7 mouse cellular contexts compared by ENCODE assay signal in the genomic region with DNA sequence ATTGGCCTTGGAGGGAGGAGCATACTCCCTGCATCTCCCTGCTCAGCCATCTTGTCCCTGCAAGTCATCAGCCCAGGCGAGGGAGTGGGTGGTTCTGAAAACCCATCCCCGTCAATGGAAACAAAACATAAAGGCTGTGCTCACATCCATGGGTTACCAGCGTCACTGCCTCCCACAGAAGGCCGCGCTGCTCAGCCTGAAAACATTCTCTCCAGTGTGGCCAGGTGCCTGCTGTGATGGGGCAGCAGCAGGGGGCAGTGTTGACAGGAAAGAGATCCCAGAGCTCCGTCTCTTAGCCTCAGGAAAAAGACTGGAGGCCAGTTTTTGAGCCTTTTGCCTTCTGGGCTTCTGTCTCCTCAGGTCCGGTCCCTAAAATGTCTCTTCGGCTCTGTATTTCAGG.
DNase-seq lines count a peak whose midpoint lies in the region; ATAC-seq and TF ChIP-seq lines count a peak whose summit lies in the region.

No protein-coding gene starts in this region.

- peak; percentile 93 for TF ChIP-seq CTCF in intestine, postnatal 0 days (IDR thresholded peaks at IDR 0.05; ENCODE audit: low read depth)
- peak; percentile 42; the same call in 1 of the 2 replicates for TF ChIP-seq CTCF in spleen, adult 2 months (IDR thresholded peaks at IDR 0.05; ENCODE audit: extremely low read depth, insufficient read depth, insufficient read length, insufficient replicate concordance)

- TF ChIP-seq POLR2A in spleen, adult 2 months (IDR thresholded peaks at IDR 0.05; ENCODE audit: low read depth, low read length): no peak

- H3K27ac ChIP-seq in intestine, postnatal 0 days (ENCODE audit: low read depth, low read length): peak overlapping the region; percentile 89
- H3K27ac ChIP-seq in midbrain, embryonic 12.5 days (replicated peaks): peak overlapping the region; percentile 72
- no peak overlapping the region; the same call in 1 of the 2 replicates for H3K27ac ChIP-seq in spleen, adult 2 months (ENCODE audit: insufficient read depth, low read length)

- no peak overlapping the region for H3K4me3 ChIP-seq in intestine, postnatal 0 days (ENCODE audit: low read depth, low read length)
- H3K4me3 ChIP-seq in midbrain, embryonic 12.5 days: no peak overlapping the region
- no peak overlapping the region for H3K4me3 ChIP-seq in spleen, adult 2 months (ENCODE audit: extremely low read depth, insufficient read depth, insufficient read length)

- H3K36me3 ChIP-seq in intestine, postnatal 0 days (ENCODE audit: control insufficient read depth, insufficient read depth): no peaks in the 10 kb centered on the region
- no peaks in the 10 kb centered on the region for H3K36me3 ChIP-seq in midbrain, embryonic 12.5 days
- no peaks in the 10 kb centered on the region for H3K36me3 ChIP-seq in spleen, adult 2 months (ENCODE audit: control insufficient read depth, insufficient read depth, low read length)

- H3K9ac ChIP-seq in intestine, postnatal 0 days (ENCODE audit: low read depth, low read length): peak overlapping the region; percentile 46; the same call in 1 of the 2 replicates
- peak overlapping the region; percentile 5; the same call in 1 of the 2 replicates for H3K9ac ChIP-seq in midbrain, embryonic 12.5 days (replicated peaks)

- DNase-seq in embryo, embryonic 11 days: peak; percentile 77
- DNase-seq in left cerebral cortex, postnatal 36 days (ENCODE audit: low spot score in 2 of 2): peak; percentile 66 to 73
- DNase-seq in spleen, adult 2 months (ENCODE audit: low read depth in 1 of 2, low spot score in 2 of 2): peak in 1 of 2 experiments; percentile 56

- H3K4me2 ChIP-seq in intestine, postnatal 0 days (replicated peaks; ENCODE audit: low read depth): no peak overlapping the region
- H3K4me2 ChIP-seq in midbrain, embryonic 12.5 days (replicated peaks): no peak overlapping the region

- ATAC-seq in activated CD4-positive, CD25-positive, alpha-beta regulatory T cell, adult 4 months: peak; percentile 71
- ATAC-seq in granulocyte monocyte progenitor cell, adult 5-6 weeks (replicated peaks; ENCODE audit: poor library complexity, severe bottlenecking): 0 out of 2 replicates have a peak, but pooled peaks have one; percentile 9
- peak; percentile 50 for ATAC-seq in intestine, postnatal 0 days
- ATAC-seq in midbrain, embryonic 12.5 days (ENCODE audit: low FRiP score, low read depth): no peak

- H3K4me1 ChIP-seq in intestine, postnatal 0 days (replicated peaks; ENCODE audit: control insufficient read depth, insufficient read depth, low read length): peaks cover 34% of the 10 kb centered on the region
- H3K4me1 ChIP-seq in midbrain, embryonic 12.5 days: peaks cover 97% of the 10 kb centered on the region
- H3K4me1 ChIP-seq in spleen, adult 2 months (ENCODE audit: control insufficient read depth, insufficient read depth, insufficient read length): peaks cover 26% of the 10 kb centered on the region; the same call in 1 of the 2 replicates

- intact Hi-C loops in left cerebral cortex, postnatal 36 days (cut with DNase I): loop anchor here (5.0 kb wide), 2 partner anchors 44 to 174 kb away; no protein-coding TSS in a partner anchor

- H3K9me3 ChIP-seq in intestine, postnatal 0 days (ENCODE audit: control insufficient read depth): no peaks in the 10 kb centered on the region
- H3K9me3 ChIP-seq in midbrain, embryonic 12.5 days: no peaks in the 10 kb centered on the region

- no peaks in the 10 kb centered on the region for H3K27me3 ChIP-seq in intestine, postnatal 0 days (replicated peaks; ENCODE audit: control insufficient read depth, insufficient read depth, low read length)
- no peaks in the 10 kb centered on the region for H3K27me3 ChIP-seq in midbrain, embryonic 12.5 days
- H3K27me3 ChIP-seq in spleen, adult 2 months (ENCODE audit: control insufficient read depth, insufficient read depth, low read length): no peaks in the 10 kb centered on the region

- WGBS in intestine, postnatal 0 days: 41% methylated on average over 8 of the region's 8 CpGs
- 22% methylated on average over 8 of the region's 8 CpGs for WGBS in midbrain, embryonic 12.5 days
- 71% methylated on average over 8 of the region's 8 CpGs for WGBS in spleen, adult 2 months
